Mouse (Mus musculus) embryo, embryonic 11 days (tissue): Measurements from ENCODE around the gene Cdh26.
A peak's percentile ranks its signal among the peaks of the same experiment; 100 is the strongest.

Source experiments
- DNase-seq: peaks from one replicate; pipeline ENCODE4 v3.0.0-alpha.2; 2015

The Cdh26 gene

DNA sequence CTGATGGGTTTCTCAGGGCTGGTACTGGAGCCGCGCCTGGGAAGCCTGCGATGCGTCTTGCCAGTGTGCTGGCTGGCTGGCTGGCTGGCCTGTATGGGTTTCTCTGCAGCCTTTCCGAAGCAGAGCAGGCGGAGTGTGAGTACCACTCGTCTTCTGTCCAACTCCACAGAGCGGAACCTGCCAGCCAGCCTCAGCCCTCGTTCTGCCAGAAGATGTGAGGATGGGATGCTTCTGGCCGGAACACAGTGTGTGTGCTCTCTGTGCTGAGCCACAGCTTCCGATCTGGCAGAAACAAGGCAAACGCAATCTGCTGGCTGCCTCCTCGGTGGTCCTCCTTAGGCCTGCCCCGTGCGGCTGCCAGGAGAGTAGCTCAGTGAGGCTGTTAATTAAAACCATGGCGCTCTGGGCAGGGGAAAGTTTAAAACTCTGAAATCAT, 83.3 kb downstream of the Cdh26 start:
- DNase-seq, result peak; percentile 60

DNA sequence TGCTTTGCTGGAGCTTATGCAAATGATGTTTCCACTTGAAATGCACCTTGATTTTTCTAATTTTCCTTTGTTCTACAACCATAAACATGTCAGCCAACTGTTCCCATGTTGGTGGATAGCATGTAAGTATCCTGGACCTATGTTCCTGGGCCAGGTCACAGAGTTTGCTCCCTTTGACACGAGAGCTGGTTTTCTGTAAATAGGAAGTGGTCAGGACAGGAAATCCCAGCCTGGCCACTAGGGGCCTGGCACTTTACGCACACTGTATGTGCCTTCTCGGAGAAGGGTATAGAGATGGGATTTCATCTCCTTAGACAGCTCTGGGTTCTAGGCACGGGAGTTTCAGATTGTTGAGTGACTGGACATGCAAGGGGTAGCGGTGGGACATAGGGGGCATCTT, 86.1 kb downstream of the Cdh26 start:
- DNase-seq, result no peak

- DNase-seq, result no peak
These were observed 86.6 kb downstream of the Cdh26 start for GRCm38 (mm10) chr2:178516941-178517340.

DNA sequence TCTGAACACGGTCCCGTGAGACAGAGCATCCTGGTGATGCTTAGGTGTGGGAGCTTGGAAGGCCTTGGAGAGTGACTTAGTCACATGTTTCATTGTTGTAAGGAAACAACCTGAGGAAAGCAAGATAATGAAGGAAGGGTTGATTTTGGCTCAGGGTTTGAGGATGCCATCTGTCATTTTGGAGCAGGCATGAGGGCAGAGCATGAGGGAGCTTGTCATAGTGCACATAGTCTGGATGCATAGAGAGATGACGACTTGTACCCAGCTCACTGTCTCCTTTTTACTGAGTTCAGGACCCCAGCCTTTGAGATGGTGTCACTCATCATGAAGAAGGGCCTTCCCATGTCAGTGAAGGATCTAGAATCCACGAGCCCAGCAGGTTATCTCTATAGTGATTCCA, 89.0 kb downstream of the Cdh26 start:
- DNase-seq, result no peak

DNA sequence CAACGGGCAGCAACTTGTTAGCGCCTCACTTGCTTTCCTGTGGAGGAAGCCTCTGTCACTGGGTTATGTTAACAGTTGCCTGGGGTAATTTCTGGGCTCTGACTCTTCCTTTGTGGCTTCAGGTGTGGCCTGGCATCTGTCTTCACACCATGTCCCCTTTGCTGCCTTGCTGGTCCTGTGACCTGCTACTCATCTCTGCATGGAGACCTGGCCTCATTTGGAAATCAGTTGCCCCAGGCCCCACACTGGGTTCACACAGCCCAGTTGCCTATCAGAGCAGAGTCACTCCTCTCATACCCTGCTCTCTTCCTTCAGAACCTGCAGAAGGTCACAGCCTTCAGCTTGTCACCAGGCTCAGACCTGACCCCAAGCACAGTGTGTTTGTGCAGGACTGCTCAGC, 89.9 kb downstream of the Cdh26 start:
- no peak for DNase-seq

DNA sequence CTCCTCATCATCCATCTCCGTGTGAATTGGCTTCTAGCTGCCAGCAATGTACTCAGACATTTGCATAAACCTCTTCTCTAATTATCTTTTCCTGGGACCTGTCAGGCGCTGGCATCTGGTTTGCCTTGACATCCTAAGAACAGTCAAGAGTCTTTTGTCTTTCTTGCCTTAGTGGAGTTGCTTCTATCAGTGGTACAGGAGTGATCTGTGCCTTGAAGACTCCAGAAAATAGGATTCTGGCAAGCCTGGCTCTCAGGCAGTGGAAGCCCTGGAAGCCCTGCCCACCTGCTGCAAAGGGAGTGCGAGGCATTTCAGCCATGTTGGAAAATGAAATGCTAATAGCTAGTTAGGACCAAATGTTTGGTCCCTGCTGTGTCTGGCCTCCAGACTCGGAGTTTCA, 92.0 kb downstream of the Cdh26 start:
- DNase-seq, result no peak

GRCm38 (mm10) chr2:178522786-178523185, 92.5 kb downstream of the Cdh26 start:
- DNase-seq, result no peak

- DNase-seq, result no peak
These were observed 96.4 kb downstream of the Cdh26 start for GRCm38 (mm10) chr2:178526776-178527175.

DNA sequence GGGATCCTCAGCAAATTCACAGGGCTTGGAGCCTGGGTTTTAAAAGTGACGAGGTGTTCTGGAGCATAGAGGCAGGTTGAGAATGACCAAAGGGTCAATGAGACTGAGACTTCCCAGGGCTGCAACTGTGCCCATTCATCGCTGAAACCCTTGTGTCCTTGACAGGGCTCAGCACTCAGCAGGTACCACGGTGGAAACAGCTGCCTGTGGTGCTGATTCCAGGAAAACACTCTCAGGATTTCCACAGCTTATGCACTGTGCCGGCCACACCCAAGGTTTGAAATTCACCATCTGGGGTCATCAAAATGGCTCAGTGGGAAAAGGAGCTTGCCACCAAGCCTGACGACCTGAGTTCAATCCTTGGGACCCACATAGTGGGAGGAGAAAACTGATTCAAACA, 100.9 kb downstream of the Cdh26 start:
- DNase-seq, result no peak

DNA sequence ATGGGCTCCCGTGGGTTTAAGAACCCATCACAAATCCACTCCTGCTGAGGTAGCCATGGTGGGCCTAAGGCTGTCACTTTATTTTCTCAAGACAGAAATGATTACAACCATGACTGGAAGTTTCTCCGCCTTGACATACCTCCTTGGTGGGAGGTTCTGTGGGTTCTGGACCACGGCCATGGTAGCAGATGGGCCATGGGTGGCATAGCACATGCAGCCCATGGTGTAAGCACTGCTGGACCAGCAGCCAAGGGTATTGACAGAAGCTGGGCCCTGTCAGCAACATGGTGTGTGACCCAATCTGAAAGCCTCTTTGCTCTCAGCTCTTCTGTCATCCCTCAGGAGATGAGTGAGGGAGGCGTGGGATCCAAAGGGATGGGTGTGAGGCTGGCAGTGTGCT, 106.2 kb downstream of the Cdh26 start:
- DNase-seq, result no peak
